In the genomic region with DNA sequence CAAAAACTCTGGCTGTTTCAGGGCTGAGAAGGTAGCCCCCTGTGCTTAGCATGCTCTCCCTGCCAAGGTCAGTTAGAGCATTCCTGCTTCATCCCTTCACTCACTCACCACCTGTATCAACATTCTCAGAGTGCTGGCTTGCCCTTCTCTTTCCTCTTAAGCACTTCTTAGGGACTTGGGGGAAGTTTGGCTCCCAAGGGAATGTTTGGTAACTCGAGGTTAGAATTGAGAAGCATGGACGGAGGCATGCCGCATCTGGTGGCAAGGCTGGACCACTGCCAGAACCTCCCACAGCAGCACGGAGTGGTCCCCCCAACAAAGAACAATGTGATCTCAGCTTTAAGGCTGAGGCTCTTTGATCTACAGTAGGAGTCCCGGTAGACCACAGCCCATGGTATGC, we compare ENCODE assay signal across 26 mouse cellular contexts. TPM values are rescaled to one million over a fixed set of nuclear protein-coding genes. Genes with fewer than 3 reads are reported as not detected.
DNase-seq lines count a peak whose midpoint lies in the region; ATAC-seq lines count a peak whose summit lies in the region.
"Had no signal": no experiment of that assay in that cellular context is flagged by ENCODE, and none has a peak within 500 bp of the region (broad histone marks: within the 10 kb centered on the region; RNA-seq: fewer than 3 reads in every experiment).

No protein-coding gene starts in this region.

- no peak overlapping the region for H3K4me3 ChIP-seq in lung, embryonic 16.5 days (ENCODE audit: low read length)
- H3K4me3 ChIP-seq: forebrain, embryonic 15.5 days; heart, adult 2 months; heart, embryonic 13.5 days; hindbrain, embryonic 13.5 days; liver, embryonic 12.5 days; midbrain, embryonic 15.5 days; myocyte had no signal

- no peak overlapping the region for H3K9ac ChIP-seq in lung, embryonic 16.5 days (ENCODE audit: low read length)
- H3K9ac ChIP-seq: forebrain, embryonic 15.5 days; heart, embryonic 13.5 days; hindbrain, embryonic 13.5 days; liver, embryonic 12.5 days; midbrain, embryonic 15.5 days had no signal

- no peaks in the 10 kb centered on the region for H3K9me3 ChIP-seq in lung, embryonic 16.5 days (ENCODE audit: control insufficient read depth, low read length)
- H3K9me3 ChIP-seq: forebrain, embryonic 15.5 days; heart, embryonic 13.5 days; liver, embryonic 12.5 days; midbrain, embryonic 15.5 days had no signal

- H3K4me2 ChIP-seq in lung, embryonic 16.5 days (ENCODE audit: low read depth, low read length) = no peak overlapping the region
- H3K4me2 ChIP-seq: forebrain, embryonic 15.5 days; heart, embryonic 13.5 days; hindbrain, embryonic 13.5 days; liver, embryonic 12.5 days; midbrain, embryonic 15.5 days had no signal

- WGBS in lung, embryonic 16.5 days = 29% methylated on average over 5 of the region's 5 CpGs

- no peaks in the 10 kb centered on the region for H3K27me3 ChIP-seq in lung, embryonic 16.5 days (ENCODE audit: control insufficient read depth, insufficient read depth, low read depth, low read length)
- H3K27me3 ChIP-seq: forebrain, embryonic 15.5 days; heart, embryonic 13.5 days; hindbrain, embryonic 13.5 days; liver, embryonic 12.5 days; midbrain, embryonic 15.5 days had no signal

- peak; percentile 66 for ATAC-seq in lung, embryonic 16.5 days (ENCODE audit: low read depth)
- ATAC-seq: forebrain, embryonic 15.5 days; inflammation-experienced regulatory T-cells, adult 6 months; liver, embryonic 12.5 days; midbrain, embryonic 15.5 days had no signal

- DNase-seq in embryo, embryonic 11 days = peak; percentile 50
- no peak for DNase-seq in embryo, embryonic 9.5 days (ENCODE audit: extremely low spot score)
- DNase-seq in lung, postnatal 10 days = no peak
- peak; percentile 53 for DNase-seq in testis, postnatal 10 days (ENCODE audit: low spot score)
- DNase-seq in testis, postnatal 14 days (ENCODE audit: low spot score) = no peak
- no peak for DNase-seq in gastrocnemius, postnatal 4 days (ENCODE audit: low spot score in 2 of 2)
- no peak for DNase-seq in left cerebral cortex, adult 9 months (ENCODE audit: low spot score in 2 of 2)
- DNase-seq: adrenal gland, postnatal 14 days; cerebellum, adult 8-10 months; cerebellum, postnatal 36 days; gastrocnemius, postnatal 14 days; heart, adult 2 months; heart, postnatal 14 days; kidney, adult 18-20 months; layer of hippocampus, adult 9-11 months; lung, adult 18-20 months; thymus, postnatal 14 days had no signal

- no peak overlapping the region for H3K27ac ChIP-seq in lung, embryonic 16.5 days (ENCODE audit: low read length)
- H3K27ac ChIP-seq: forebrain, embryonic 15.5 days; heart, adult 2 months; heart, embryonic 13.5 days; hindbrain, embryonic 13.5 days; kidney, postnatal 0 days; liver, embryonic 12.5 days; midbrain, embryonic 15.5 days had no signal

- H3K36me3 ChIP-seq in lung, embryonic 16.5 days (ENCODE audit: control insufficient read depth, insufficient read depth, low read length) = no peaks in the 10 kb centered on the region
- H3K36me3 ChIP-seq: forebrain, embryonic 15.5 days; heart, embryonic 13.5 days; hindbrain, embryonic 13.5 days; liver, embryonic 12.5 days; midbrain, embryonic 15.5 days had no signal

- H3K4me1 ChIP-seq in lung, embryonic 16.5 days (replicated peaks; ENCODE audit: control insufficient read depth, insufficient read depth, low read length) = no peaks in the 10 kb centered on the region
- H3K4me1 ChIP-seq: forebrain, embryonic 15.5 days; heart, embryonic 13.5 days; hindbrain, embryonic 13.5 days; liver, embryonic 12.5 days; midbrain, embryonic 15.5 days had no signal

RNA-seq across cellular contexts. Expression of gene Hsd17b2, which starts 10.5 kb away (rescaled TPM):
- polyA plus RNA-seq in lung, embryonic 16.5 days (2015; fragmentation: Nextera tagmentation; extraction: Ambion mirVana) = 1.6 TPM in 1 of 2 replicates, not detected in the other
- 1 to 10 TPM in 1 of 2 experiments, not detected in 1; 1.5 TPM for total RNA-seq in gastrocnemius, postnatal 4 days (2021)
- total RNA-seq: gastrocnemius, postnatal 14 days; heart, adult 2 months; heart, postnatal 14 days had no signal
- polyA plus RNA-seq: forebrain, embryonic 15.5 days; heart, adult 2 months; hindbrain, embryonic 13.5 days; midbrain, embryonic 15.5 days; myocyte had no signal

RNA-seq across cellular contexts. Expression of gene Sdr42e1, which starts 38.7 kb away (rescaled TPM):
- 4.0 and 4.2 TPM in 2 replicates for polyA plus RNA-seq in lung, embryonic 16.5 days (2015; fragmentation: Nextera tagmentation; extraction: Ambion mirVana)
- under 1 TPM; 0.60 to 0.93 TPM for total RNA-seq in gastrocnemius, postnatal 4 days (2021)

Comparison
In these comparisons a context has a peak if more than half of its experiments do, and no peak if none do; other contexts are left out.
1. DNase-seq: peak in embryo, embryonic 11 days (single experiment) and testis, postnatal 10 days (single experiment); none in embryo, embryonic 9.5 days (single experiment), lung, postnatal 10 days (single experiment), testis, postnatal 14 days (single experiment), gastrocnemius, postnatal 4 days (0 of 2) and left cerebral cortex, adult 9 months (0 of 2).